Mouse (Mus musculus): ENCODE results near the gene Mdh1. TPM values are rescaled to one million over a fixed set of nuclear protein-coding genes. Genes with fewer than 3 reads are reported as not detected.

Mdh1 gene
- polyA plus RNA-seq (2017; shearing (Covaris generic)) = 349 TPM

GRCm38 (mm10) chr11:21571700-21572381, at the start of gene Mdh1, which contains the start of gene Wdpcp:
Gene Mdh1, minus strand, starts transcription at chr11:21572367.
Gene Wdpcp, plus strand, starts transcription at chr11:21572235.

Other genes with a start within 250 kb of the Mdh1 start
- 61.4 TPM for gene Ugp2, start 201.2 kb downstream of the Mdh1 start, polyA plus RNA-seq (2017; shearing (Covaris generic))
- gene Wdpcp, start 132 bp downstream of the Mdh1 start, polyA plus RNA-seq (2017; shearing (Covaris generic)) = 1.7 TPM